In the genomic region with DNA sequence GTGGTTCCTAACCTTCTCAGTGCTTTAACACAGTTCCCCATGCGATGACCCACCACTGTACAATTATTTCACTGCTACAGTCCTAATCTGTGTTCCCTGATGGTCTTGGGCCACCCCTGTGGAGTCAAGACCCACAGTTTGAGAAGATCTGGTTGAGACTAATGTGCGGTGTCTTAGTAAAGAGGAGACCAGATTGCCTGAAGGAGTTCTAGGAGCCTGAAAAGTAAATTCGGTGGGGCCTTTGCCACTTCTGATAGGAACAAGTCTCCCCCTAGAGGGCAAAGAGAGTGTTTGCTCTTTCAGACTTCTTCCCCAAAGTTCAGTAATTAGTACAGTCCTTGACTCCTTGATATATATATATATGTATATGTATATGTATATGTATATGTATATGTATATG, we compare ENCODE assay signal across 1 mouse cellular context.
TF ChIP-seq lines count a peak whose summit lies in the region.

No protein-coding gene starts in this region.

TF ChIP-seq in MEL, 35 proteins besides CTCF, POLR2A, EP300 and RAD21 (continued from another document):
- TF ChIP-seq MYB (IDR thresholded peaks at IDR 0.05; ENCODE audit: low read depth, low read length) (no peak), BHLHE40 (IDR thresholded peaks at IDR 0.05; ENCODE audit: borderline replicate concordance, low read depth, low read length) (no peak), RCOR1 (IDR thresholded peaks at IDR 0.05; ENCODE audit: low read depth, low read length) (no peak), GABPA (IDR thresholded peaks at IDR 0.05; ENCODE audit: low read depth, low read length) (no peak), MEF2A (IDR thresholded peaks at IDR 0.05; ENCODE audit: extremely low read depth, insufficient replicate concordance, low read depth, low read length, poor library complexity, severe bottlenecking) (no peak), POLR2AphosphoS2 (IDR thresholded peaks at IDR 0.05; ENCODE audit: low read length) (no peak), E2F4 (IDR thresholded peaks at IDR 0.05; ENCODE audit: borderline replicate concordance, low read depth, low read length) (no peak), TBP (IDR thresholded peaks at IDR 0.05; ENCODE audit: low read depth, low read length) (no peak), MYC (IDR thresholded peaks at IDR 0.05; ENCODE audit: low read depth, low read length) (0 out of 2 replicates have a peak, but pooled peaks have one; percentile 25), ZKSCAN1 (IDR thresholded peaks at IDR 0.05; ENCODE audit: low read depth, low read length) (no peak), ZMIZ1 (IDR thresholded peaks at IDR 0.05; ENCODE audit: low read depth, low read length) (no peak), UBTF (IDR thresholded peaks at IDR 0.05; ENCODE audit: borderline replicate concordance, insufficient read depth, low read depth, low read length) (no peak), MAFK (IDR thresholded peaks at IDR 0.05; ENCODE audit: borderline replicate concordance, low read depth, low read length) (no peak), ZNF384 (IDR thresholded peaks at IDR 0.05; ENCODE audit: low read depth, low read length) (peak; percentile 69), SMC3 (IDR thresholded peaks at IDR 0.05; ENCODE audit: low read depth, low read length) (peak; percentile 89), NRF1 (IDR thresholded peaks at IDR 0.05; ENCODE audit: insufficient read depth, low read depth, low read length, poor library complexity, severe bottlenecking) (no peak), TAL1 (IDR thresholded peaks at IDR 0.05; ENCODE audit: low read length) (no peak), USF1 (IDR thresholded peaks at IDR 0.05; ENCODE audit: low read depth, low read length) (no peak), ETS1 (IDR thresholded peaks at IDR 0.05; ENCODE audit: low read depth, low read length) (no peak), HCFC1 (IDR thresholded peaks at IDR 0.05; ENCODE audit: low read depth, low read length) (no peak)
